Mouse (Mus musculus) kidney, embryonic 14.5 days (tissue): Measurements from ENCODE around the gene Hmgxb4. TPM values are rescaled to one million over a fixed set of nuclear protein-coding genes. Genes with fewer than 3 reads are reported as not detected.

ENCODE experiments used
- ATAC-seq: fragments of 200-750 bp; cut with Nextera tagmentation; 2 replicates; pipeline ENCODE4 v1.8.0; 2017; ENCODE audit warnings: moderate number of reproducible peaks, mild to moderate bottlenecking, moderate TSS enrichment, moderate library complexity; ENCODE audit not compliant: low FRiP score, low TSS enrichment
- H3K27ac ChIP-seq: fragments of 300-500 bp; sonication (generic); 2 replicates; pipeline ENCODE4 v1.5.1; 2014; ENCODE audit warnings: low read depth, mild to moderate bottlenecking, low read length, moderate library complexity, mixed read lengths
- H3K27me3 ChIP-seq: fragments of 300-500 bp; sonication (generic); 2 replicates; pipeline ENCODE4 v1.6.1; 2014; ENCODE audit warnings: mild to moderate bottlenecking, low read length; ENCODE audit not compliant: control insufficient read depth, insufficient read depth
- H3K36me3 ChIP-seq: fragments of 300-500 bp; sonication (generic); 2 replicates; pipeline ENCODE4 v1.6.1; 2014; ENCODE audit warnings: low read length, mixed read lengths; ENCODE audit not compliant: control insufficient read depth, insufficient read depth
- H3K4me1 ChIP-seq: fragments of 300-500 bp; sonication (generic); 2 replicates; pipeline ENCODE4 v1.6.1; 2014; ENCODE audit warnings: low read length, mixed read lengths; ENCODE audit not compliant: control insufficient read depth, insufficient read depth
- H3K4me2 ChIP-seq: fragments of 300-500 bp; sonication (generic); replicated peaks from 2 replicates; pipeline ENCODE4 v1.6.1; 2014; ENCODE audit warnings: low read depth, mild to moderate bottlenecking, low read length
- H3K4me3 ChIP-seq: fragments of 300-500 bp; sonication (generic); 2 replicates; pipeline ENCODE4 v1.5.1; 2014; ENCODE audit warnings: mild to moderate bottlenecking, low read length
- H3K9ac ChIP-seq: fragments of 300-500 bp; sonication (generic); 2 replicates; pipeline ENCODE4 v1.6.1; 2014; ENCODE audit warnings: low read depth, mild to moderate bottlenecking, low read length, moderate library complexity
- H3K9me3 ChIP-seq: fragments of 300-500 bp; sonication (generic); 2 replicates; pipeline ENCODE4 v1.6.1; 2016; ENCODE audit warnings: low read length; ENCODE audit not compliant: control insufficient read depth
- WGBS: fragments of 180-500 bp; shearing (Covaris S2); extraction: QIAGEN DNeasy Blood & Tissue Kit; methylation state at CpG from one replicate; pipeline ENCODE4 v1.1.7; 2014; 5-methylcytosine and 5-hydroxymethylcytosine counted together
- polyA plus RNA-seq: library from polyadenylated mRNA; unstranded; fragments of >200 nt; fragmentation: Nextera tagmentation; extraction: Ambion mirVana; gene quantifications from 2 replicates; pipeline ENCODE4 v1.2.1, GENCODE M21; 2014

The Hmgxb4 gene
- polyA plus RNA-seq, 1 experiment from 2014 or later, result 55.4 TPM

GRCm38 (mm10) chr8:74980060-74980710 lies 13.0 kb upstream of the Hmgxb4 start:
- no peak overlapping the region for H3K4me3 ChIP-seq
- H3K36me3 ChIP-seq, result no peaks in the 10 kb centered on the region
- no peak overlapping the region for H3K9ac ChIP-seq
- no peak overlapping the region for H3K4me2 ChIP-seq
- H3K4me1 ChIP-seq, result no peaks in the 10 kb centered on the region
- H3K27me3 ChIP-seq, result no peaks in the 10 kb centered on the region
- H3K27ac ChIP-seq, result no peak overlapping the region
- no peaks in the 10 kb centered on the region; the same call in 1 of the 2 replicates for H3K9me3 ChIP-seq
- ATAC-seq, result no peak
- WGBS, result 32% methylated on average over 9 of the region's 9 CpGs

- Histone ChIP-seq H3K4me1 (no peaks in the 10 kb centered on the region), H3K4me3 (no peak overlapping the region)
- 0 out of 2 replicates have a peak, but pooled peaks have one; percentile 57 for ATAC-seq
Measured at GRCm38 (mm10) chr8:74980711-74981062, 12.5 kb upstream of the Hmgxb4 start.

GRCm38 (mm10) chr8:74981809-74982208 lies 11.3 kb upstream of the Hmgxb4 start:
- no peak for ATAC-seq
- H3K4me1 ChIP-seq, result no peaks in the 10 kb centered on the region
- H3K4me2 ChIP-seq, result no peak overlapping the region
- no peaks in the 10 kb centered on the region for H3K36me3 ChIP-seq
- H3K27me3 ChIP-seq, result no peaks in the 10 kb centered on the region
- no peak overlapping the region for H3K9ac ChIP-seq
- H3K27ac ChIP-seq, result no peak overlapping the region
- 93% methylated on average over 6 of the region's 6 CpGs for WGBS
- H3K4me3 ChIP-seq, result no peak overlapping the region
- H3K9me3 ChIP-seq, result no peaks in the 10 kb centered on the region; the same call in 1 of the 2 replicates

More at GRCm38 (mm10) chr8:74980711-74981062, 12.5 kb upstream of the Hmgxb4 start:
- no peaks in the 10 kb centered on the region for H3K36me3 ChIP-seq
- WGBS, result 5% methylated on average over 5 of the region's 5 CpGs
- H3K4me2 ChIP-seq, result no peak overlapping the region
- H3K27ac ChIP-seq, result no peak overlapping the region
- H3K27me3 ChIP-seq, result no peaks in the 10 kb centered on the region
- no peaks in the 10 kb centered on the region; the same call in 1 of the 2 replicates for H3K9me3 ChIP-seq
- H3K9ac ChIP-seq, result no peak overlapping the region

- Histone ChIP-seq H3K27me3 (no peaks in the 10 kb centered on the region), H3K4me1 (no peaks in the 10 kb centered on the region), H3K4me3 (no peak overlapping the region), H3K4me2 (no peak overlapping the region), H3K27ac (no peak overlapping the region), H3K9ac (no peak overlapping the region), H3K9me3 (no peaks in the 10 kb centered on the region; the same call in 1 of the 2 replicates), H3K36me3 (no peaks in the 10 kb centered on the region)
- 90% methylated on average over 5 of the region's 5 CpGs for WGBS
- ATAC-seq, result no peak
Measured at GRCm38 (mm10) chr8:74987436-74987835, 5.7 kb upstream of the Hmgxb4 start.

GRCm38 (mm10) chr8:74990021-74990420 lies 3.1 kb upstream of the Hmgxb4 start:
- no peak for ATAC-seq
- no peak overlapping the region for H3K27ac ChIP-seq
- no peak overlapping the region for H3K9ac ChIP-seq
- H3K4me3 ChIP-seq, result no peak overlapping the region
- no peaks in the 10 kb centered on the region for H3K27me3 ChIP-seq
- no peaks in the 10 kb centered on the region for H3K36me3 ChIP-seq
- WGBS, result 21% methylated on average over 15 of the region's 15 CpGs
- no peaks in the 10 kb centered on the region for H3K9me3 ChIP-seq
- H3K4me2 ChIP-seq, result peak overlapping the region; percentile 30
- 0 out of 2 replicates have a peak, but pooled peaks cover 4% of the 10 kb centered on the region for H3K4me1 ChIP-seq

GRCm38 (mm10) chr8:74993475-74994451 lies 607 bp downstream of the Hmgxb4 start:
- peak; percentile 94 for ATAC-seq
- peak overlapping the region; percentile 93 for H3K4me3 ChIP-seq
- peaks cover 3% of the 10 kb centered on the region; the same call in 1 of the 2 replicates for H3K36me3 ChIP-seq
- 0 out of 2 replicates have a peak, but pooled peaks cover 4% of the 10 kb centered on the region for H3K4me1 ChIP-seq
- H3K27ac ChIP-seq, result peak overlapping the region; percentile 96
- under 1% methylated on average over 92 of the region's 111 CpGs for WGBS
- no peaks in the 10 kb centered on the region for H3K27me3 ChIP-seq
- H3K4me2 ChIP-seq, result peak overlapping the region; percentile 64
- no peaks in the 10 kb centered on the region for H3K9me3 ChIP-seq
- H3K9ac ChIP-seq, result peak overlapping the region; percentile 99

- Histone ChIP-seq H3K4me3 (peak overlapping the region; percentile 93), H3K27me3 (no peaks in the 10 kb centered on the region), H3K4me1 (0 out of 2 replicates have a peak, but pooled peaks cover 4% of the 10 kb centered on the region), H3K9me3 (no peaks in the 10 kb centered on the region), H3K9ac (peak overlapping the region; percentile 99), H3K27ac (peak overlapping the region; percentile 96; the same call in 1 of the 2 replicates), H3K36me3 (peaks cover 10% of the 10 kb centered on the region), H3K4me2 (peak overlapping the region; percentile 64)
- no peak for ATAC-seq
- 7% methylated on average over 7 of the region's 7 CpGs for WGBS
Measured at GRCm38 (mm10) chr8:74994540-74994939, 1.4 kb downstream of the Hmgxb4 start.

GRCm38 (mm10) chr8:75000431-75000830 lies 7.3 kb downstream of the Hmgxb4 start:
- Histone ChIP-seq H3K9me3 (no peaks in the 10 kb centered on the region), H3K36me3 (peaks cover 44% of the 10 kb centered on the region), H3K4me2 (no peak overlapping the region), H3K4me1 (no peaks in the 10 kb centered on the region), H3K4me3 (no peak overlapping the region), H3K9ac (no peak overlapping the region), H3K27me3 (no peaks in the 10 kb centered on the region), H3K27ac (no peak overlapping the region)
- no peak for ATAC-seq
- WGBS, result 86% methylated on average over 3 of the region's 3 CpGs
